Mouse (Mus musculus) G1E (cell line): ENCODE data around the gene Nrn1. TPM values are rescaled to one million over a fixed set of nuclear protein-coding genes. Genes with fewer than 3 reads are reported as not detected.

Experiments
- ATAC-seq: 2 replicates; pipeline ENCODE4 v1.8.0; 2016; ENCODE audit warnings: mild to moderate bottlenecking; ENCODE audit not compliant: insufficient number of reproducible peaks, poor library complexity, low FRiP score, severe bottlenecking; ENCODE audit errors: extremely low read depth
- DNase-seq: peaks from one replicate; pipeline ENCODE4 v3.0.0; 2012; ENCODE audit warnings: low spot score
- H3K27me3 ChIP-seq: 2 replicates; pipeline ENCODE4 v1.6.1; 2012; ENCODE audit warnings: mild to moderate bottlenecking, low read length, inconsistent platforms; ENCODE audit not compliant: insufficient read depth
- H3K36me3 ChIP-seq: replicated peaks from 2 replicates; pipeline ENCODE3; 2012; ENCODE audit warnings: mild to moderate bottlenecking, inconsistent platforms
- H3K4me1 ChIP-seq: 2 replicates; pipeline ENCODE4 v1.6.1; 2012; ENCODE audit warnings: low read depth, low read length, inconsistent platforms, mixed read lengths; ENCODE audit not compliant: insufficient read depth
- H3K4me3 ChIP-seq: 2 replicates; pipeline ENCODE4 v1.5.1; 2012; ENCODE audit warnings: low read depth, mild to moderate bottlenecking, inconsistent platforms, low read length, moderate library complexity, mixed read lengths
- H3K9me3 ChIP-seq: replicated peaks from 2 replicates; pipeline ENCODE4 v1.6.1; 2012; ENCODE audit warnings: inconsistent platforms
- CTCF ChIP-seq: IDR thresholded peaks from 2 replicates; pipeline ENCODE4 v1.5.1; 2012; ENCODE audit warnings: low read depth, low read length, inconsistent platforms, mixed read lengths
- GATA1 ChIP-seq: IDR thresholded peaks from 2 replicates; pipeline ENCODE4 v1.6.1; 2012; ENCODE audit warnings: borderline replicate concordance, low read length, inconsistent platforms, mixed read lengths
- GATA2 ChIP-seq: IDR thresholded peaks from 2 replicates; pipeline ENCODE4 v1.6.1; 2012; ENCODE audit warnings: low read depth, low read length, inconsistent platforms, borderline replicate concordance
- POLR2AphosphoS5 ChIP-seq: IDR thresholded peaks from 2 replicates; pipeline ENCODE4 v1.6.1; 2012; ENCODE audit warnings: low read depth, low read length, inconsistent platforms; ENCODE audit not compliant: insufficient replicate concordance
- TAL1 ChIP-seq: conservative IDR thresholded peaks from 2 replicates; pipeline ENCODE4 v1.6.1; 2012; ENCODE audit warnings: low read depth, low read length, inconsistent platforms, mixed read lengths
- polyA plus RNA-seq: library from polyadenylated mRNA; stranded (reverse); fragments of >175 nt; gene quantifications from 2 replicates; pipeline ENCODE4 v1.2.3, GENCODE M21; 2012
- total RNA-seq, 2 experiments: library from RNA; stranded (forward) in 1 of 2; stranded (reverse) in 1 of 2; fragments of 200-1000 nt in 1 of 2; fragments of >200 nt in 1 of 2; fragmentation: Nextera tagmentation in 1 of 2; gene quantifications; 2 replicates each; pipeline ENCODE4 v1.2.3; 2014 to 2017

The Nrn1 gene
- total and polyA plus RNA-seq, 3 experiments: 0.33 TPM; not detected in 2

DNA sequence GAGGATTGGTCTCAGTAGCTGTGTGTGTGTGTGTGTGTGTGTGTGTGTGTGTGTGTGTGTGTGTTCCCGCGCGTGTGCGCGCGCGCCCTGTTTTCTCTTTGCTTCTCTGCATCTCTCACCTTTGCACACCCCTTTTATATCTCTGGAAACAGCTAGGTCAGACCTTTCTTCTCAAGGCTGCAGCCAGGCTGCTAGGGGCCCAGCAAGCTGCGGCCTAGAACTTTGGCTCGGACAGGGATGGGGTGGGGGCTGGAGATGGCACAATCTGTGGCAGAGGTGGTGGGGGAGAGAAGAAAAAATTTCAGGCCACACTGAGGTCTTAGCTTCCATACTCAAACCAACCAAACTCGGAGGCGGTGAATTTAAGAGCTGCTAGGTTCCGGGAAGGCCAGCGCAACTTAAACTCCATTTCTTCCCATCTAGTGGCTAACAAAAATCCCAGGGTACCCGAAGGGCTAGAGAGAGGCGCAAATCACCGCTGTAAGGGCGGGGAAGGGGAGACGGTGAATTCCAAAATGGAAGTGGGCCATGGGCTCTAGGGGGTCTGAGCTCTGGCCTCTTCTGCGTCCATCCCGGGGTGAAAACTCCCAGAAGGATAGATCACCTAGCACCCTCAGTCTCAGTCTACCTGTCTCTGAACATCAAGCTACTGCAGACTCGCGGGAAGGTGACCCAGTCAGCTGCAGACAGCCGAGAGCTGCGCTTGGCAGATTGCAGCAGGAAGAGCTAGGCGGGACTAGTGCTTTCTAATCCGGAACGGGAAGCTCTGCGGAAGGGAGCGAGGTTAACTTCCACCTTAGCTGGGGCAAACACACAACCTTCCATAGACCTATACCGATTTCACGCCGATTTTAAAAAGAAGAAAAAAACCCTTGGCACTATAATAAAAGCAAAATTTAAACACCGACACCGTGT lies 3.7 kb downstream of the Nrn1 start:
- H3K4me1 ChIP-seq: no peaks in the 10 kb centered on the region; the same call in none of the 2 replicates
- H3K27me3 ChIP-seq: peaks cover 78% of the 10 kb centered on the region
- no peak overlapping the region for H3K4me3 ChIP-seq
- no peak for DNase-seq
- no peaks in the 10 kb centered on the region for H3K9me3 ChIP-seq
- ATAC-seq: no peak
- TF ChIP-seq TAL1 (no peak), CTCF (no peak)
- H3K36me3 ChIP-seq: no peaks in the 10 kb centered on the region

DNA sequence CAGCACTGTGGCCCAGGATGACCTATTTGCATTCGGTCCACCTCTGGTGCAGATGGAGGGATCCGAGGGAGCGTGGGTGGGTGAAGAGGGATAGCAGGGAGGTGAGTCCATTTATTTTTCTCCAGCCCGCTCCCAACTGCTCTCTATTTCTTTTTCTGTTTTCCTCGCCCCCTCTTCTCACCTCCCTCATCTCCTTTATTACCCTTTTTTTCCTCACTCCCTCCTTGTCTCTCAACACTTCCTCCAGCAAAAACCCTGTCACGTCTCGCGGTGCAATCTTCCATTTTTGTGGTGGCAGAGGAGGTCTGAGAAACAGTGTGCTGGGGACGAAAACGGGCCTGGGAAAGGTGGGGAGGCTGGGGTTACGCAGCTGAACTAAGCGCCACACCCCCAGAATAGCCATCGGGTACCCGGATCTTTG lies 4.6 kb downstream of the Nrn1 start:
- no peak for ATAC-seq
- TF ChIP-seq GATA1 (no peak), TAL1 (no peak), GATA2 (no peak), POLR2AphosphoS5 (no peak), CTCF (no peak)
- no peaks in the 10 kb centered on the region; the same call in 1 of the 2 replicates for H3K4me1 ChIP-seq
- DNase-seq: no peak
- no peaks in the 10 kb centered on the region for H3K36me3 ChIP-seq
- no peaks in the 10 kb centered on the region for H3K9me3 ChIP-seq
- H3K4me3 ChIP-seq: no peak overlapping the region
- peaks cover 78% of the 10 kb centered on the region for H3K27me3 ChIP-seq

DNA sequence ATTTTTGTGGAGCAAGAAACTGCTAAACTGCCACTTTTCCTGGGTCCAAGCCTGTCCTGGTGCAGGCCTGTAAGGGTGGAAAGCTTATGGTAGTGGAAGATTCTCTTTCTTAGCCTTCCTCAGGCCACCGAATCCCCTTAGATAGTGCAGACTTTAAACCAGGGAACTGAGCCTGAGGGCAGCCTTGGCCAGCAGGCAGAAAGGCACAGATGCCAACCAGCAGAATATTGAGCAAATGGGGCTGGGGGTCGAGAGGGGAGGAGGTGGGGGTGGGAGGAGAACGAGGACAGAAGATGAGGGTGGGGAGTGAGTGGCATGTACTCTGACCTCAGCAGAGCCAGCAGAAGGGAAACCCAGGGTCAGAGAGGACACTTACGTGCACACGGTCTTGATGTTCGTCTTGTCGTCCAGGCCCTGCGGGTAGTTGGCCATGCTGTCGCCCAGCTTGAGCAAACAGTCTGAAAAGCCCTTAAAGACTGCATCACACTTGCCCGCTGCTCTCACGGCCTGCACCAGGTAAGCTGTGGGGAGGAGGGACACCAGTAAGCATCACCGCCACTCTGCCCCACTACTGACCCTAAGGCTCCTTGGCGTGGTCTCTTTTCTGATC lies 5.1 kb downstream of the Nrn1 start:
- DNase-seq (no peak), ATAC-seq (no peak)
- TF ChIP-seq GATA1 (no peak), POLR2AphosphoS5 (no peak), TAL1 (no peak), CTCF (no peak), GATA2 (no peak)
- Histone ChIP-seq H3K9me3 (no peaks in the 10 kb centered on the region), H3K27me3 (peaks cover 78% of the 10 kb centered on the region), H3K36me3 (no peaks in the 10 kb centered on the region), H3K4me3 (no peak overlapping the region), H3K4me1 (no peaks in the 10 kb centered on the region; the same call in 1 of the 2 replicates)

DNA sequence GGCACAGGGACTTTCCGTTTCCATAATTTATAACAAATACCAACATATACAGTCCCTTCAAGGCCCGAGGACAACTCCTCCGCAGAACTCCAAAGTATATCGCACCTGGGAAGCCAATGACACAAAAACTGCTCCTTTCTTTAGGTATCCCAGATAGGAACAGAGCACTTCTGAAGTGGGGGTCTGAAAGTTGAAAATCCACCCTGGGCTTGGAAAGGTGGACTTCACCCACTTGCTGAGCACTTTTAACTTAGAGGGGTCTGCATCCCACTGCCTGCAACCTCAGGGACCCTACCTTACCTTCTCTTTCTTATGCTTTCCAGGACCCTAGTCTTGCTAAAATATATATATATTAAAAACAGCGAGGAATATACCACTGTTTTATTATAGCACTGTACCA lies 6.4 kb downstream of the Nrn1 start:
- H3K4me1 ChIP-seq: no peaks in the 10 kb centered on the region; the same call in 1 of the 2 replicates
- H3K9me3 ChIP-seq: no peaks in the 10 kb centered on the region
- H3K36me3 ChIP-seq: no peaks in the 10 kb centered on the region
- H3K4me3 ChIP-seq: no peak overlapping the region
- no peak for ATAC-seq
- TF ChIP-seq GATA1: no peak
- no peak for TF ChIP-seq POLR2AphosphoS5
- TF ChIP-seq GATA2: no peak
- no peak for TF ChIP-seq CTCF
- TF ChIP-seq TAL1: no peak
- H3K27me3 ChIP-seq: peaks cover 76% of the 10 kb centered on the region
- no peak for DNase-seq

DNA sequence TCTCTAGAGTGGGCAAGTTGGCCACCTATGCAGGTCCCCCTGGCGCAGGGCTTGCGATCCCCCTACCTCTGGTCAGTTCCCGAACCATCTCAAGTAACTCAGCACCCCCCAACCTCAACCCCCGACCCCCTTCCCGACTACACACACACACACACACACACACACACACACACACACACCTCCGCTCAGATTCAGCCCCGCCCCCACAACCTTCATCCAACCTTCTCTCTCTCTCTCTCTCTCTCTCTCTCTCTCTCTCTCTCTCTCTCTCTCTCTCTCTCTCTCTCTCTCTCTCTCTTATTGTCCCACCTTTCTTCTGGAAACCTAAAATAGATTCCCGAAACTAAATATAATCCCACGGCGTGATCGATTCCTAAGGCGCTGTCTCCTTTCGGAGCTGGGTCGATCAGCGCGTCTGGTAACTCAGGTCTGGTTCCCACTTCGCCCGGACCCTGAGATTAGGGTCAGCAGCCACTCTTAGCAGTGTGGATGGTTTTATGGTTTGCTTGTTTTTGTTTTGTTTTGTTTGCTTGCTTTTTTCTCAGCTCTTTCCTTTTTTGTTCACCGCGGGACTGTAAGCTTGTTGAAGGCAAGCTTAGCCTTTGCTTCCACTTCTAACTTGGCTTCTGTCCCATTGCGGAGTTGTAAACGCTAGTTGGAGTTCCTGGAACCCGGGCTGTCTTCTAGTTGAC lies 7.0 kb downstream of the Nrn1 start:
- DNase-seq (no peak), ATAC-seq (no peak)
- no peaks in the 10 kb centered on the region for H3K36me3 ChIP-seq
- H3K4me1 ChIP-seq: no peaks in the 10 kb centered on the region; the same call in 1 of the 2 replicates
- no peak for TF ChIP-seq TAL1
- TF ChIP-seq GATA2: no peak
- no peak for TF ChIP-seq GATA1
- TF ChIP-seq POLR2AphosphoS5: no peak
- TF ChIP-seq CTCF: no peak
- H3K27me3 ChIP-seq: peaks cover 80% of the 10 kb centered on the region
- H3K4me3 ChIP-seq: no peak overlapping the region
- no peaks in the 10 kb centered on the region for H3K9me3 ChIP-seq
